Mouse (Mus musculus): ENCODE results near the gene Stk17b.
"Not testable (repeated sequence)": the region's sequence is repeated elsewhere in the genome, so short reads cannot be mapped to it uniquely, and the experiment has no call there.

The Stk17b gene

DNA sequence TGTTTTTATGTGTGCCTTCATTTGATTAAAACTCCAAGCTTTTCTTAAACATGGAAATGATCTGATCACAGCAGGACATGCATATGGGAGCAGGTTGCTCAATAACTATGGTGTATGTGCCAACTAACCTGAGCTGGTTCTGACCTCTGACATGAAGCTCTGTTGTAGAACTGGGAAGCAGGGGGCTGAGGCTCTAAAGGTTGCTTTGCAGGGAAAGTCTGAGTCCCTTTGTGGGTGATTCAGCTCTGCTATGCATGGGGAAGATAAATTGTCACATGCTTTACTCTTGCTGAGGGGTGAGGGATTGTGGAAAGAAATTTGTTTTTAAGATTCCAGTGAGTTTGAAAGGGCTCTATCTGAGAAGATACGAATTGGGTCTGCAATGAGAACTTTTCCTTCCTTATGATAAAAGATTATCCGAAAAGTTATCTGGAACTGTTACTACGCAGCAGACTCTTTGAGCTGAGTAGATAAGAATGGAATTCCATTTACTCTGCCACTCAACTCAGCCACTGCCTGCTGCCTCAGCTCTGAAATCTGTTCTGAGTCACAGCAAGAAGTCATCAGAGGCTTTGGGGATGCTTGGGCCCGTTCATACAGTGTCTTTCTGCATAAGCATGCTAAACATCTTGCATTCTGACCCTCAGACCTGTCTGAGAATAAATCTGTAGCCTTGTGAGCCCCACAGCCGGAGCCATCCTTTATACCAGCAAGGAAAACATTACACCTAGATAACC, 56.4 kb downstream of the Stk17b start:
- DNase-seq (ENCODE audit: inconsistent ontology term), result no peak

DNA sequence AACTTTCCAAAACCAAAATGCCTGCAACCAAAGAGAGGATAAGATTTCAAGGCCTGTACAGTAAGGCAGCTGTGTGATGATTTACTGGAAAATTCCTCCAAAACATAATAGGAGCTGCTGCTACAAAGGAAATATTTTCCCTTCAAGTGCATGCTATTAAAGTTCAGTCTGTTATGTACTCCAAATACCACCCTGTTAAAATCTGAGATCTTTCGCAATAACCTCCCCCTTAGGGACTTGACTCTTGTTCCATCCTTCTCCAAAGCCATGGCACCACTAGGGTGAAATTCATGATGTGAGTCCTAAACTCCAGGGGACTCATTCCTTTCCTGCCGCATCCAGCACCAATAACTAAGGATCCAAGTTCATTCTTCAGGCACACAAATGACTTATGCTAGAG, 58.1 kb downstream of the Stk17b start:
- no peak for DNase-seq (ENCODE audit: inconsistent ontology term)

DNA sequence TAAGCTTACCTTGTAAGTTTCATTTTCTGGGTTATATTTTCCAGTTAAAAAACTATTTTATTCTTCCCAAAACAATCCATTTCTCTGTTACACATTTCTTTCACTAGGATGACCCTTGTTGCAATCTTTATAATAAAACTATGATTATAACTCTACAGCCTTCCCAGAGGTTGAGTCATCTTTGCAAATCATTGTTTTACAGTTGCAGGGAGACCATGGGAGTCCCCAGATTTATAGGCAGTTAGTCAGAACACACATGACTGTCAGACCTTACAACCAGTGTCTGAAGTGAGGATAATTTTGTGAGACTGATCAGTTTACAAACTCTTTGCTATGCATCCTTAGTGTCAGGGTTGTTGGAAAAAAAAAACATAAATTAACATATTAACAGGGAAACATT, 63.7 kb downstream of the Stk17b start:
- peak; percentile 55 for DNase-seq (ENCODE audit: inconsistent ontology term)

DNA sequence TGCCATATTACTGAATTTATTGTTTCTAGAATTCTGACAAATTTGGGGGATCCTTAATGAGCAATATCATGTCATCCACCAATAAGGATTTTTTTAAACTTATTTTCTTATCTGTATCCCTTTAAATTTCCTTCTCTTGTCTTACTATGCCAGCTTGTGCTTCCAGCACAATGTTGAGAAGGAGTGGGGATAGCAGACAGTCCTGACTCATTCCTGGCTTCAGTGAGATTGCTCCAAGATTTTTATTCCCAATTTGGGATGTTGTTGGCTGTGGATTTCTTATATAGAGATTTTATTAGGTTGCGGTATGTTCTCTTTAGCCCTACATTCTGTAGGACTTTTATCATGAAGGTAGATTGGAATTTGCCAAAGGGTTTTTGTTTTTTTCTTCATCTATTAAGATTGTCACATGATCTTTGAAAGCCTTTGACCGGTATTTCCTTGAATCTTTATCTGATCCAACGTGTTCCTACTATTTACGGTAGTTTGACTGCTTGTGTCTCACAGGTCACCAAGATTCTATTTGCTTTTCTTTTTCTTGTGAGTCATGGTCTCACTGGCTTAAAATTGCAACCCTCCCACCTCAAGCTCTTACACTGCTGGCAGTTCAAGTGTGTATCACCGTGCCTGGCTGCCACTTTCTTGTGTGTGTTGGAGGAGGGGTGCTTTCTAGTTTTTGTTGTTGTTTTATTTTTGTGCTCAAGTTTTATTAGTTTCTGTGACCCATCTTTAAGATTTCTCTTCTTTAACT, 64.2 kb downstream of the Stk17b start:
- DNase-seq (ENCODE audit: inconsistent ontology term), result no peak

DNA sequence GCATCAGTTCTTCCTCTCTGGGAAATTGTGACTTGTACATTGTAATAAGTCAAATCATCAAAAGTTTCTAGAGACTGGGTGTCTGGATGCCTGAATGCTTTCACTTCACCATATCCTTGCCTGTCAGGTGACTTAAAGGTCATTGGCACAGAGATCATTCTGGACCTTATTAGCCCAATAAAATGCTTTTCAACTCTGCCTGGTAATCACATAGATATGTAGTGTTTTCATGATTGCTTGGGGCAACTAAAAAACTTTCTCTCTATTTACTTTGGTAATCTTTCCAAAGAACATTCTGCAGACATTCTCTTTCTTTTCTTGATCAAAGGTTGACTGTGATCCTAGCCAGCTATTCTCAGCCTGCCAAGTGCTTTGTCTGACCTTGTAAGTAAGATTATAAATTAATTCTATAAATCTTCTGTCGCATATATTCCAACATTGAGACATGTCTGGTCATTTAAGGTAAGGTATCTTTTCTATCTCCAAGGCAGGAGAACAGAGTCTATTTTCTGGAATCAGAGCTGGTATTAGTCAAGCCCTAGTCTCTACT, 69.0 kb downstream of the Stk17b start:
- DNase-seq (ENCODE audit: inconsistent ontology term), result peak; percentile 42

DNA sequence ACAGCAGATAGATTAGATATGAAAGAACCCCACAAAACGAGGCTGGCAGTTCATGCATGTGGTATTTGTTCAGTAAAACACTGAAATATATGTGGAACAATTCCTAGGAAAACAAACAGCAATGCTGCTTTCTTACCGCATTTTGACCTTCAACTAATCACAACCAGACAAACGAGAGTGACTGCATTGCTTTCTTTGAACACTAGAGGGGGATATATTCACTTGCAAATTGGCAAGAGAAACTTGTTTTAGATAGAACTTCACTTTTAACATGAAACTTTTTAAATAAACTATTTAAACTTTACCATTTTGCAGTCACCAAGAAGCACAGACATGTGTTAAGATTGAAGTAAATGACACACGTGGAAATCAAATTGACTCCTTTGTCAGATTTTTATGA, 69.6 kb downstream of the Stk17b start:
- peak; percentile 38 for DNase-seq (ENCODE audit: inconsistent ontology term)

DNA sequence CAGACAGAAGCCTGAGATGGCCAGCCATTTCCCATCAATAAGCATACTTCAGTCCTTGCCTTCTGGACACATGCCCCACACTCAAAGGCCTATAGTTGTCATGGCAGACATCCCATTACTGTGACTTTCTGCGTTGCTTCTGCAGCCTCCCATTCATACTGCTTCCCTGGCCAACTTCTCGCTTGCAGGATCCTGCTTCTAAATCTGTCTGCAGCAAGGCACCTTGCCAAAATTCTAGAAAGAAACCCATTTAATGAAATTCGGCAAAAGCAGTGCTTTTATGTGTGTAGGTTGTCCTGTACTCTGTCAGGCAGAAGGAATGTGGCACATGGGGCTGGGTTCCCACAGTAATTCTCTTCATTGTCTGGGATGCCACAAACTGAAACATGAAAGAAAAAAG, 71.6 kb downstream of the Stk17b start:
- not testable (repeated sequence) for DNase-seq (ENCODE audit: inconsistent ontology term)

DNA sequence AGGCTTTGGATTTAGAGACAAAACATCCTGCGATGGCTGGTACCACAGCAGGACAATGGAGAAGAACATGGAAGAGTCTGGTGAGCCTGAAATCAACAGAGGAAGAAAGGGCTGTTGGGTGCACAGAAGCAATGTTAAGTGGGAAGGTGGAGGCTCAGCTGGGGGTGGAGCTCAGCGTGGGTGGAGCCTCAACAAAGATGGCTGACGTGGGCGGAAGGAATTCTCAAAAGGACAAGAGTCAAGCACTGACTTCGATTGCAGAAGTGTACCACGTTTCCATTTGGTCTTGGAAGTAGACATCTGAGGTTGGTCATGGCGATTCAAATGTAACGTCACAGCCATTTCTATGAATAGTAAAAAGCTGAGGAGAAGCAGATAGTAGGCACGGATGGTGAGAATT, 74.0 kb downstream of the Stk17b start:
- DNase-seq (ENCODE audit: inconsistent ontology term), result no peak

DNA sequence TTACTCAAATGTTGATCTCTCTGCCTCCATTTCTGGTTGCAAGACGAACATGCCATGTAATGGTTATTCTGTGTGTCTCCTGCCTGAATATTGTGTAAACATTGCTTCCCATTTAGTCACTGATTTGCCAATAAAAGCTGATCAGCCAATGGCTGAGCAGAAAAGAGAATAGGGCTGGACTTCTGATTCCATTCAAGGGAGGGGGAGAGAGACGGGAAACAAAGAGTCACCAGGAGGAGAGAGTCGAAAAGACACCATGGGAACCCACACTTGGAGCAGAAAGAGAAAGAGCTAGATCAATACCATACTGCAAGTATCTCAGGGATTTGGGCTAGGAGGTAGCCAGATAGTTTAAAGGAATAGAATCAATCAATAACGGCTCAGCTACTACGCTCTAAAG, 75.4 kb downstream of the Stk17b start:
- not testable (repeated sequence) for DNase-seq (ENCODE audit: inconsistent ontology term)

DNA sequence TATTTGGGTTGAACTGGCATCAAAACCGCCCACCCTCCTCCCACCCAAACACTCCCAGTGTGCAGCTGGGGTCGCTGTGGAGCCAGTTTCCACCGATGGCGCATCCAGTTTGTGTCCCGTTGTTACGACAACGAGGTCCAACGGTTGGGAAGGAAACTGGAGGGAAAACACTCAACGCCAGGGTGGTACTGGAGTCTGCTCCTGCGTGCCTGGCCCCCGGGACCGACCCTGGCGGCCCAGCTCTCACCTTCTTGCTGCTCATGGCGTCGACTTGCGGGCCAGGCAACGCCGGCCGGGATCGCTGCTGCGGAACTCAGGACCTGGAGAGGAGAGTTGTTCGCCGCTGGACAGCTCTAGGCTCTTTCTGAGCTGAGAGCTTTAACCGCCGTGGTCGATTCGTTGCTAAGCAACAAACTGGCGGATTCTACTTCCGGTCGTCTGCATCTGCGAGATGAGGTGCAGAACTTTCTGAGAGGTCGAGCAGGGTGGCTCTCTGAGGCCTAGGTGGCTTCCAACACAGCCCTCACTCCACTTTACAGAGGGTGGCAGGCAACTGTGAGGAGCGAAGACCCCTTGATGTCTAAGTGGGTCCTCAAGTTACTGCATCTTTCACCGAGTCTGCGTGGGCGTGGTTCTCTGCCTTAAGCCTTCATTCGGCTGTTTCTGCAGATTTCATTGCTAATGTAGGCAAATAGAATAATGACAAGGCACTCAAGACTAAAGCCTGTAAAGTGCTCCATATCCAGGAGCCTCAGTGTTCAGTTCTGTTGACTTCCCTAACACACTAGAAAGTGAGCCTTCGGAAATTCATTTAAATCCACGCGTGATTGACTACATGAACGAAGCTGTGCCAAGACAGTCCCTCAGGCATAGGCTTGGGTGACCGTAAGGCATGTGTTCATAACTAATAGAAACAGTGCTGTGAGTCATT, 78.3 kb downstream of the Stk17b start, which contains the start of gene Dnah7a:
TSS of gene Dnah7a (minus strand) at position 354 of the 931 bp plus-strand sequence.
- DNase-seq (ENCODE audit: inconsistent ontology term), result peak; percentile 51

Measured in Muller cell, postnatal 12 days (primary cell).